Mouse (Mus musculus) left cerebral cortex, adult 18-20 months (tissue): Measurements from ENCODE around the gene Olfr1239. TPM values are rescaled to one million over a fixed set of nuclear protein-coding genes. Genes with fewer than 3 reads are reported as not detected.

Experiments
- DNase-seq, 2 experiments: peaks; one replicate each; pipeline ENCODE4 v3.0.0; 2021 to 2022; ENCODE audit warnings: low spot score in 2 of 2, mixed read lengths in 1 of 2
- long read RNA-seq, 2 experiments: library from polyadenylated mRNA; stranded (forward); transcript quantifications; one replicate each; pipeline ENCODE4 v2.0.0; 2021
- total RNA-seq, 2 experiments: library from RNA; stranded (reverse); gene quantifications; 2 replicates each; pipeline ENCODE4 v1.2.3; 2021

Gene Olfr1239
- total RNA-seq: not detected
- long read RNA-seq, experiment 1: 0 reads
- long read RNA-seq, experiment 2: 0 reads

GRCm38 (mm10) chr2:89420307-89420706 is at the start of gene Olfr1239:
TSS of gene Olfr1239 (minus strand) at chr2:89420407.
- no peak for DNase-seq

- DNase-seq: no peak
Measured at GRCm38 (mm10) chr2:89442900-89443299, 22.7 kb upstream of the Olfr1239 start, which contains the start of gene Olfr1240. TSS of gene Olfr1240 (minus strand) at chr2:89443000.

- no peak for DNase-seq
Measured at GRCm38 (mm10) chr2:89414557-89414956, 5.7 kb downstream of the Olfr1239 start.

- DNase-seq: no peak
Measured at GRCm38 (mm10) chr2:89409576-89409975, 10.6 kb downstream of the Olfr1239 start, which contains the start of gene Olfr1238. TSS of gene Olfr1238 (minus strand) at chr2:89409676.

- no peak for DNase-seq
Measured at GRCm38 (mm10) chr2:89400882-89401281, 19.3 kb downstream of the Olfr1239 start.

Other genes starting within 250 kb of the Olfr1239 start
- gene Olfr1225, start 245.7 kb downstream of the Olfr1239 start, total RNA-seq: not detected
- not detected for gene Olfr1226, start 220.4 kb downstream of the Olfr1239 start, total RNA-seq
- not detected for gene Olfr1228, start 166.3 kb downstream of the Olfr1239 start, total RNA-seq
- not detected for gene Olfr1229, start 132.4 kb downstream of the Olfr1239 start, total RNA-seq
- gene Olfr1230, start 123.1 kb downstream of the Olfr1239 start, total RNA-seq: not detected
- gene Olfr1231, start 113.3 kb downstream of the Olfr1239 start, total RNA-seq: not detected
- not detected for gene Olfr1232, start 90.7 kb downstream of the Olfr1239 start, total RNA-seq
- not detected for gene Olfr1233, start 78.0 kb downstream of the Olfr1239 start, total RNA-seq
- gene Olfr1234, start 55.5 kb downstream of the Olfr1239 start, total RNA-seq: not detected
- gene Olfr1238, start 10.7 kb downstream of the Olfr1239 start, total RNA-seq: not detected
- not detected for gene Olfr1240, start 22.6 kb upstream of the Olfr1239 start, total RNA-seq
- gene Olfr1241, start 66.7 kb upstream of the Olfr1239 start, total RNA-seq: not detected
- not detected for gene Olfr1242, start 77.9 kb upstream of the Olfr1239 start, total RNA-seq
- gene Olfr1243, start 111.1 kb upstream of the Olfr1239 start, total RNA-seq: not detected
- not detected for gene Olfr1245, start 158.0 kb upstream of the Olfr1239 start, total RNA-seq
- not detected for gene Olfr1246, start 172.8 kb upstream of the Olfr1239 start, total RNA-seq
- under 1 TPM in 1 of 2 experiments, not detected in 1; 0.05 TPM for gene Olfr1247, start 193.7 kb upstream of the Olfr1239 start, total RNA-seq
- not detected for gene Olfr1248, start 197.8 kb upstream of the Olfr1239 start, total RNA-seq
- not detected for gene Olfr1249, start 214.6 kb upstream of the Olfr1239 start, total RNA-seq
- gene Olfr1250, start 241.1 kb upstream of the Olfr1239 start, total RNA-seq: not detected